Mouse (Mus musculus) liver, embryonic 14.5 days (tissue): ENCODE results near the gene Ccl9.

Source experiments
- CTCF ChIP-seq: IDR thresholded peaks from 2 replicates; pipeline ENCODE4 v1.5.1; 2016; ENCODE audit warnings: antibody characterized with exemption, low read depth, control low read depth
- EP300 ChIP-seq: IDR thresholded peaks from 2 replicates; pipeline ENCODE4 v1.6.1; 2016; ENCODE audit warnings: antibody characterized with exemption, low read depth

DNA sequence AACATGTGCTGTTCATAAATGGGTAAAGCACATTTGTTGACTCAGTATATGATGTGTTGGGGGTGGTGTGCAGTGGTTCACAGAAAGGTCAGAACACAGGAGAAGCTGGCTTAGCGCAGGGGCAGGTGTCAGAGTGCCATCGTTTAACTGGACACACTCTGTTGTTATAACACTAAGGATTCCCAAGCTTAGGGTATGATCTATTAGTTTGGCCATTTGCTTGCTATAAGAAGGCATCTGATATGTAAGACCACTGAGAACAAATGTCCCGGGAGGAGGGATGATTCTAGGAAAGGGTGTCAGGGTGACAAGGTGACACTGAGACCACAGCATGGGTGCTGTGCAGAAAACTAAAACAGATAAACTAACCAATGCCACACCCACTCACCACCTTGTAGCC is 41.6 kb downstream of the Ccl9 start:
- TF ChIP-seq CTCF (no peak), EP300 (no peak)
